Mouse (Mus musculus): Measurements from ENCODE around the gene Phldb1.

- TF ChIP-seq CTCF (conservative IDR thresholded peaks at IDR 0.05; ENCODE audit: insufficient read depth, insufficient read length, low read depth, low read length) (no peak), POLR2A (IDR thresholded peaks at IDR 0.05; ENCODE audit: low read depth, low read length) (no peak)
Measured at GRCm38 (mm10) chr9:44713574-44713973, 21.4 kb downstream of the Phldb1 start.

Measured in kidney, adult 2 months (tissue).